Mouse (Mus musculus) myocyte (in vitro differentiated cells): ENCODE measurements around the gene Tbx4.

Experiments used
- CEBPB ChIP-seq: IDR thresholded peaks from 2 replicates; pipeline ENCODE4 v1.6.1; 2011; ENCODE audit warnings: mild to moderate bottlenecking, moderate library complexity; ENCODE audit not compliant: poor library complexity, insufficient read depth, severe bottlenecking
- MAX ChIP-seq: IDR thresholded peaks from one replicate; pipeline ENCODE4 v1.6.1; 2011; ENCODE audit warnings: low read depth, mild to moderate bottlenecking, control low read depth
- MYOD1 ChIP-seq, 3 experiments: IDR thresholded peaks; one replicate each; pipeline ENCODE4 v1.6.1; 2011; ENCODE audit warnings: control low read depth in 2 of 3, low read depth in 2 of 3, mild to moderate bottlenecking in 2 of 3, moderate library complexity in 1 of 3; ENCODE audit not compliant: insufficient read length in 2 of 3, control insufficient read depth in 1 of 3
- POLR2A ChIP-seq: IDR thresholded peaks from one replicate; pipeline ENCODE4 v1.6.1; 2011; ENCODE audit warnings: low read depth, mild to moderate bottlenecking, control low read depth, moderate library complexity; ENCODE audit not compliant: insufficient read length
- POLR2AphosphoS2 ChIP-seq: IDR thresholded peaks from one replicate; pipeline ENCODE4 v1.6.1; 2011; ENCODE audit warnings: low read depth, control low read depth; ENCODE audit not compliant: insufficient read length
- REST ChIP-seq: IDR thresholded peaks from one replicate; pipeline ENCODE4 v1.6.1; 2011; ENCODE audit warnings: mild to moderate bottlenecking, control low read depth, moderate library complexity; ENCODE audit not compliant: insufficient read depth, insufficient read length
- SRF ChIP-seq: IDR thresholded peaks from one replicate; pipeline ENCODE4 v1.6.1; 2011; ENCODE audit warnings: low read depth; ENCODE audit not compliant: control insufficient read depth, insufficient read length
- TCF12 ChIP-seq: IDR thresholded peaks from one replicate; pipeline ENCODE4 v1.6.1; 2011; ENCODE audit warnings: mild to moderate bottlenecking, control low read depth; ENCODE audit not compliant: poor library complexity, insufficient read depth, severe bottlenecking
- USF1 ChIP-seq: IDR thresholded peaks from one replicate; pipeline ENCODE4 v1.6.1; 2011; ENCODE audit warnings: low read depth, mild to moderate bottlenecking, control low read depth, moderate library complexity

DNA sequence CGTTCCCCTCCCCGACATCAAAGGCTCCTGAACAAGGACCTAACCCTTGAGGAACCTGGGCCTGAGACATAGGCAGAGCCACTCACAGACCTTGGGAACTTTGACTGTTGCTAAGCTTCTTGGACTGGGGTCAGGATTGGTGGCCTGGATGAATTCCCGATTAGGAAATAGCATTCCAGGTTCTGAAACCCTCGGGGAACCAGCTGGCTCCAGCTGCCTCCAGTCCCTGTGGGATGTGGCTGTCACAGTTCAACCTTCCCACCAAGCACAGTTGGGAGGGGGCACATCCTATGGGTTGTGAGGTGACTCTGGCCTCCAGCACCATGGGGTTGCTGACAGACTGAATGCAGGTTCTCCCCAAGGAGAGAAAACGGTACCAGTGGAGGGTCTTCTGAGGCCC lies 40.3 kb upstream of the Tbx4 start:
- no peak for TF ChIP-seq POLR2A
- no peak for TF ChIP-seq SRF
- no peak for TF ChIP-seq MAX
- no peak for TF ChIP-seq USF1
- no peak for TF ChIP-seq REST
- no peak for TF ChIP-seq CEBPB
- no peak for TF ChIP-seq POLR2AphosphoS2
- TF ChIP-seq MYOD1 (IDR thresholded peaks at IDR 0.05; ENCODE audit: control insufficient read depth in 1 of 3, insufficient read length in 2 of 3, low read depth in 2 of 3) = peak in 1 of 3 experiments; percentile 24
- no peak for TF ChIP-seq TCF12
